In the genomic region with DNA sequence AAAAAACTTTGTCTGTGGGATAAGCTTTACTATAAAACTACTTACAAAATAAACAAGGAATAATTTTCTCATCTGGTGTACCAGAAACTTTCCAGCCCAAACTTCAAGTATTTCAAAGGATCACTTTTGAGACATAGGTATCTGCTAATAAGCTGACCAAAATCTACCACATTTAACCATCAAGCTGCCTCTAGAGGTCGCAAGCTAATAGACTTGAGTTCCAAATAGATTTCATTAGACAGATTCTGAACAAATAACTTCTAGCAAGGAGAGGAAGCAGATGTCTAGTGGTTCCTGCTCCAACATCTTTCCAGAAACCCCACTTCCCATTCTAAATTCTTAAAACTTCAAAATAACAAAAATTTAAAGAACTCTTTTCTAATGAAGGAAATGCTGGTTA, we compare ENCODE assay signal across 30 mouse cellular contexts. TPM values are rescaled to one million over a fixed set of nuclear protein-coding genes. Genes with fewer than 3 reads are reported as not detected.
DNase-seq lines count a peak whose midpoint lies in the region; ATAC-seq and TF ChIP-seq lines count a peak whose summit lies in the region.
"Had no signal": no experiment of that assay in that cellular context is flagged by ENCODE, and none has a peak within 500 bp of the region (broad histone marks: within the 10 kb centered on the region; RNA-seq: fewer than 3 reads in every experiment).

No protein-coding gene starts in this region.

- H3K4me3 ChIP-seq in intestine, postnatal 0 days (ENCODE audit: low read depth, low read length): no peak overlapping the region
- H3K4me3 ChIP-seq in intestine, embryonic 15.5 days (replicated peaks): no peak overlapping the region
- no peak overlapping the region for H3K4me3 ChIP-seq in liver, postnatal 0 days (ENCODE audit: low read depth, low read length)
- no peak overlapping the region for H3K4me3 ChIP-seq in liver, embryonic 11.5 days (ENCODE audit: low read depth, low read length)
- H3K4me3 ChIP-seq in MEL (ENCODE audit: control insufficient read depth in 1 of 2, insufficient read depth in 1 of 2, low read depth in 2 of 2, low read length in 2 of 2): no peak overlapping the region
- H3K4me3 ChIP-seq: embryonic facial prominence, embryonic 13.5 days; forebrain, embryonic 10.5 days; forebrain, embryonic 15.5 days; heart, embryonic 10.5 days; heart, embryonic 15.5 days; limb, embryonic 13.5 days; midbrain, embryonic 13.5 days; neural tube, embryonic 15.5 days had no signal

- peak; percentile 17; the same call in 1 of the 2 replicates for TF ChIP-seq RAD21 in MEL (IDR thresholded peaks at IDR 0.05; ENCODE audit: low read depth, low read length)

- no peak overlapping the region for H3K9ac ChIP-seq in intestine, postnatal 0 days (ENCODE audit: low read depth, low read length)
- H3K9ac ChIP-seq in intestine, embryonic 15.5 days: no peak overlapping the region
- no peak overlapping the region for H3K9ac ChIP-seq in liver, postnatal 0 days (replicated peaks)
- no peak overlapping the region for H3K9ac ChIP-seq in liver, embryonic 11.5 days (ENCODE audit: low read depth, low read length)
- no peak overlapping the region for H3K9ac ChIP-seq in MEL (ENCODE audit: control insufficient read depth, low read depth, low read length, poor library complexity, severe bottlenecking)
- H3K9ac ChIP-seq: embryonic facial prominence, embryonic 13.5 days; forebrain, embryonic 15.5 days; heart, embryonic 15.5 days; hindbrain, embryonic 14.5 days; limb, embryonic 13.5 days; liver, embryonic 14.5 days; midbrain, embryonic 13.5 days; neural tube, embryonic 15.5 days had no signal

- no peaks in the 10 kb centered on the region for H3K79me2 ChIP-seq in MEL (ENCODE audit: control insufficient read depth, insufficient read depth, low read length, poor library complexity)

- 47% methylated on average over 1 of the region's 1 CpGs for WGBS in intestine, postnatal 0 days
- 46% methylated on average over 1 of the region's 1 CpGs for WGBS in intestine, embryonic 15.5 days
- WGBS in liver, postnatal 0 days (ENCODE audit: insufficient replicate concordance): 31% methylated on average over 1 of the region's 1 CpGs
- 58% methylated on average over 1 of the region's 1 CpGs for WGBS in liver, embryonic 11.5 days

- no peaks in the 10 kb centered on the region for H3K27me3 ChIP-seq in intestine, postnatal 0 days (replicated peaks; ENCODE audit: control insufficient read depth, insufficient read depth, low read length)
- H3K27me3 ChIP-seq in intestine, embryonic 15.5 days (replicated peaks): no peaks in the 10 kb centered on the region
- H3K27me3 ChIP-seq in liver, postnatal 0 days (ENCODE audit: insufficient read depth, low read length): no peaks in the 10 kb centered on the region
- H3K27me3 ChIP-seq in liver, embryonic 11.5 days (replicated peaks; ENCODE audit: control insufficient read depth, insufficient read depth, low read length): no peaks in the 10 kb centered on the region
- peaks cover 0 to 6% of the 10 kb centered on the region in 2 experiments for H3K27me3 ChIP-seq in MEL (ENCODE audit: control insufficient read depth in 1 of 2, insufficient read depth in 2 of 2, low read length in 2 of 2)
- H3K27me3 ChIP-seq: embryonic facial prominence, embryonic 13.5 days; forebrain, embryonic 15.5 days; heart, embryonic 15.5 days; limb, embryonic 13.5 days; midbrain, embryonic 13.5 days; neural tube, embryonic 15.5 days had no signal

- H3K4me2 ChIP-seq in intestine, postnatal 0 days (replicated peaks; ENCODE audit: low read depth): no peak overlapping the region
- no peak overlapping the region for H3K4me2 ChIP-seq in intestine, embryonic 15.5 days (replicated peaks)
- H3K4me2 ChIP-seq in liver, postnatal 0 days (ENCODE audit: low read depth, low read length): no peak overlapping the region
- H3K4me2 ChIP-seq in liver, embryonic 11.5 days: no peak overlapping the region
- H3K4me2 ChIP-seq: embryonic facial prominence, embryonic 13.5 days; forebrain, embryonic 15.5 days; heart, embryonic 15.5 days; hindbrain, embryonic 14.5 days; limb, embryonic 13.5 days; midbrain, embryonic 13.5 days; neural tube, embryonic 15.5 days had no signal

- TF ChIP-seq EP300 in liver, postnatal 0 days (IDR thresholded peaks at IDR 0.05; ENCODE audit: low read depth): no peak
- TF ChIP-seq EP300 in MEL (IDR thresholded peaks at IDR 0.05; ENCODE audit: low read depth in 1 of 2, low read length in 2 of 2): no peak

- no peak overlapping the region for H3K27ac ChIP-seq in intestine, postnatal 0 days (ENCODE audit: low read depth, low read length)
- no peak overlapping the region for H3K27ac ChIP-seq in intestine, embryonic 15.5 days
- H3K27ac ChIP-seq in liver, postnatal 0 days (ENCODE audit: low read depth): no peak overlapping the region
- H3K27ac ChIP-seq in liver, embryonic 11.5 days (ENCODE audit: low read depth, low read length): no peak overlapping the region
- H3K27ac ChIP-seq in MEL (ENCODE audit: control insufficient read depth, low read depth, low read length): no peak overlapping the region
- H3K27ac ChIP-seq: embryonic facial prominence, embryonic 13.5 days; forebrain, embryonic 10.5 days; forebrain, embryonic 15.5 days; heart, embryonic 10.5 days; heart, embryonic 15.5 days; hindbrain, embryonic 14.5 days; limb, embryonic 13.5 days; liver, embryonic 14.5 days; macrophage; midbrain, embryonic 13.5 days; neural tube, embryonic 15.5 days had no signal

- no peak for ATAC-seq in intestine, postnatal 0 days
- no peak for ATAC-seq in intestine, embryonic 15.5 days
- ATAC-seq in liver, postnatal 0 days: no peak
- ATAC-seq in liver, embryonic 11.5 days (replicated peaks; ENCODE audit: low FRiP score): no peak
- ATAC-seq: forebrain, embryonic 15.5 days; inflammation-experienced regulatory T-cells, adult 6 months; midbrain, embryonic 13.5 days had no signal

- peaks cover 39% of the 10 kb centered on the region for H3K36me3 ChIP-seq in intestine, postnatal 0 days (ENCODE audit: control insufficient read depth, insufficient read depth)
- peaks cover 3% of the 10 kb centered on the region for H3K36me3 ChIP-seq in intestine, embryonic 15.5 days
- H3K36me3 ChIP-seq in liver, postnatal 0 days (replicated peaks; ENCODE audit: insufficient read depth, low read length): peaks cover 11% of the 10 kb centered on the region
- peaks cover 7% of the 10 kb centered on the region; the same call in 1 of the 2 replicates for H3K36me3 ChIP-seq in liver, embryonic 11.5 days (ENCODE audit: control insufficient read depth, insufficient read depth, low read length)
- no peaks in the 10 kb centered on the region for H3K36me3 ChIP-seq in MEL (ENCODE audit: control insufficient read depth in 1 of 2, insufficient read depth in 2 of 2, low read length in 2 of 2)

- H3K4me1 ChIP-seq in intestine, postnatal 0 days (replicated peaks; ENCODE audit: control insufficient read depth, insufficient read depth, low read length): 0 out of 2 replicates have a peak, but pooled peaks cover 3% of the 10 kb centered on the region
- H3K4me1 ChIP-seq in intestine, embryonic 15.5 days (replicated peaks): no peaks in the 10 kb centered on the region
- 0 out of 2 replicates have a peak, but pooled peaks cover 3% of the 10 kb centered on the region for H3K4me1 ChIP-seq in liver, postnatal 0 days (ENCODE audit: insufficient read depth)
- H3K4me1 ChIP-seq in liver, embryonic 11.5 days (replicated peaks; ENCODE audit: control insufficient read depth, insufficient read depth, low read length): no peaks in the 10 kb centered on the region
- H3K4me1 ChIP-seq in MEL (ENCODE audit: control insufficient read depth in 1 of 2, insufficient read depth in 2 of 2, low read length in 2 of 2): no peaks in the 10 kb centered on the region

- no peak for DNase-seq in liver, postnatal 0 days
- no peak for DNase-seq in liver, embryonic 11.5 days (ENCODE audit: low spot score)
- DNase-seq in A20 (ENCODE audit: low read depth, low spot score) (peak; percentile 24), MEL (ENCODE audit: low read depth, low spot score) (peak; percentile 16)
- DNase-seq in right cerebral cortex, postnatal 10 days (ENCODE audit: low spot score in 2 of 2): no peak
- DNase-seq: adrenal gland, postnatal 25 days; cerebellum, adult 11-12 months; cerebellum, postnatal 10 days; heart, postnatal 4 days; kidney, adult 2 months; kidney, postnatal 10 days; lung, postnatal 10 days; right cerebral cortex, adult 18-20 months; right cerebral cortex, postnatal 4 days; thymus, adult 2 months; thymus, postnatal 4 days had no signal

- TF ChIP-seq CTCF in intestine, postnatal 0 days (IDR thresholded peaks at IDR 0.05; ENCODE audit: low read depth): peak; percentile 48
- TF ChIP-seq CTCF in liver, postnatal 0 days (IDR thresholded peaks at IDR 0.05; ENCODE audit: low read depth): peak; percentile 26; the same call in 1 of the 2 replicates
- peak in 1 of 3 experiments; percentile 48; a peak in 2 of 6 replicates for TF ChIP-seq CTCF in MEL (IDR thresholded peaks at IDR 0.05 in 2 of 3, conservative IDR thresholded peaks at IDR 0.05 in 1 of 3; ENCODE audit: control insufficient read depth in 1 of 3, insufficient read depth in 1 of 3, low read depth in 2 of 3, low read length in 3 of 3, poor library complexity in 1 of 3, severe bottlenecking in 1 of 3)

- no peak for TF ChIP-seq POLR2A in MEL (IDR thresholded peaks at IDR 0.05; ENCODE audit: control insufficient read depth in 1 of 2, insufficient read depth in 1 of 2, low read depth in 1 of 2, low read length in 2 of 2, poor library complexity in 1 of 2)

- H3K9me3 ChIP-seq in intestine, postnatal 0 days (ENCODE audit: control insufficient read depth): no peaks in the 10 kb centered on the region
- H3K9me3 ChIP-seq in intestine, embryonic 15.5 days: no peaks in the 10 kb centered on the region
- no peaks in the 10 kb centered on the region for H3K9me3 ChIP-seq in liver, postnatal 0 days (ENCODE audit: low read length)
- H3K9me3 ChIP-seq in liver, embryonic 11.5 days (ENCODE audit: control insufficient read depth, low read length): no peaks in the 10 kb centered on the region
- H3K9me3 ChIP-seq in MEL (replicated peaks; ENCODE audit: insufficient read depth, low read length): no peaks in the 10 kb centered on the region
- H3K9me3 ChIP-seq: embryonic facial prominence, embryonic 13.5 days; forebrain, embryonic 10.5 days; forebrain, embryonic 15.5 days; heart, embryonic 10.5 days; heart, embryonic 15.5 days; limb, embryonic 13.5 days; midbrain, embryonic 13.5 days; neural tube, embryonic 15.5 days had no signal

TF ChIP-seq in MEL, 35 proteins besides CTCF, POLR2A, EP300 and RAD21:
- no peak for TF ChIP-seq MXI1 (IDR thresholded peaks at IDR 0.05; ENCODE audit: low read depth, low read length)
- TF ChIP-seq SMC3 (IDR thresholded peaks at IDR 0.05; ENCODE audit: low read depth, low read length): peak; percentile 26

RNA-seq across cellular contexts. Expression of a gene that starts 33.6 kb away (rescaled TPM):
- 26.4 and 27.2 TPM in 2 replicates for polyA plus RNA-seq in intestine, postnatal 0 days (2015; fragmentation: Nextera tagmentation; extraction: Ambion mirVana)
- polyA plus RNA-seq in intestine, embryonic 15.5 days (2015; fragmentation: Nextera tagmentation; extraction: Ambion mirVana): 31.8 and 33.9 TPM in 2 replicates
- polyA plus RNA-seq in liver, postnatal 0 days (2015; fragmentation: Nextera tagmentation; extraction: Ambion mirVana): 8.0 and 8.6 TPM in 2 replicates
- polyA plus RNA-seq in liver, embryonic 11.5 days (2014; fragmentation: Nextera tagmentation; extraction: Ambion mirVana): 22.4 and 25.6 TPM in 2 replicates
- not detected in 2 replicates for total RNA-seq in MEL (2012; rRNA removed)
- polyA plus RNA-seq in MEL (2012; ENCODE audit: insufficient read depth in 1 of 2, insufficient read length in 2 of 2, low read depth in 1 of 2, low replicate concordance in 2 of 2, missing spikeins in 1 of 2): not detected

Comparison
In these comparisons a context has a peak if more than half of its experiments do, and no peak if none do; other contexts are left out.
1. DNase-seq: peak in A20 (single experiment) and MEL (single experiment); none in liver, postnatal 0 days (single experiment), liver, embryonic 11.5 days (single experiment) and right cerebral cortex, postnatal 10 days (0 of 2).